Mouse (Mus musculus) heart, embryonic 11.5 days (tissue): Measurements from ENCODE around the gene Acap2. TPM values are rescaled to one million over a fixed set of nuclear protein-coding genes. Genes with fewer than 3 reads are reported as not detected.

Experiments
- ATAC-seq: fragments of 200-750 bp; cut with Nextera tagmentation; replicated peaks from 2 replicates; pipeline ENCODE4 v1.8.0; 2017; ENCODE audit warnings: moderate library complexity; ENCODE audit not compliant: insufficient number of reproducible peaks, low FRiP score, low TSS enrichment
- H3K27ac ChIP-seq: fragments of 300-500 bp; sonication (generic); 2 replicates; pipeline ENCODE4 v1.5.1; 2014; ENCODE audit warnings: mild to moderate bottlenecking, low read depth, low read length
- H3K27me3 ChIP-seq: fragments of 300-500 bp; sonication (generic); 2 replicates; pipeline ENCODE4 v1.6.1; 2014; ENCODE audit warnings: mild to moderate bottlenecking, low read length, mixed read lengths; ENCODE audit not compliant: control insufficient read depth, insufficient read depth
- H3K36me3 ChIP-seq: fragments of 300-500 bp; sonication (generic); 2 replicates; pipeline ENCODE4 v1.6.1; 2014; ENCODE audit warnings: mild to moderate bottlenecking, low read length, moderate library complexity, mixed read lengths; ENCODE audit not compliant: control insufficient read depth, insufficient read depth
- H3K4me1 ChIP-seq: fragments of 300-500 bp; sonication (generic); 2 replicates; pipeline ENCODE4 v1.6.1; 2014; ENCODE audit warnings: low read length; ENCODE audit not compliant: control insufficient read depth, insufficient read depth
- H3K4me2 ChIP-seq: fragments of 300-500 bp; sonication (generic); 2 replicates; pipeline ENCODE4 v1.6.1; 2014; ENCODE audit warnings: mild to moderate bottlenecking, moderate library complexity
- H3K4me3 ChIP-seq: fragments of 300-500 bp; sonication (generic); 2 replicates; pipeline ENCODE4 v1.5.1; 2014; ENCODE audit warnings: low read depth, low read length
- H3K9ac ChIP-seq: fragments of 300-500 bp; sonication (generic); 2 replicates; pipeline ENCODE4 v1.6.1; 2014; ENCODE audit warnings: mild to moderate bottlenecking, low read depth, low read length, moderate library complexity
- H3K9me3 ChIP-seq: fragments of 300-500 bp; sonication (generic); replicated peaks from 2 replicates; pipeline ENCODE4 v1.6.1; 2016; ENCODE audit warnings: low read length; ENCODE audit not compliant: control insufficient read depth
- WGBS: fragments of 180-500 bp; shearing (Covaris S2); extraction: QIAGEN DNeasy Blood & Tissue Kit; methylation state at CpG from one replicate; pipeline ENCODE4 v1.1.7; 2014; ENCODE audit not compliant: insufficient replicate concordance; 5-methylcytosine and 5-hydroxymethylcytosine counted together
- polyA plus RNA-seq: library from polyadenylated mRNA; unstranded; fragments of >200 nt; fragmentation: Nextera tagmentation; extraction: Ambion mirVana; gene quantifications from 2 replicates; pipeline ENCODE4 v1.2.1, GENCODE M21; 2014

Acap2 gene
- polyA plus RNA-seq, 1 experiment from 2014 or later = 14.7 TPM

- Histone ChIP-seq H3K27ac (no peak overlapping the region), H3K4me1 (no peaks in the 10 kb centered on the region), H3K27me3 (no peaks in the 10 kb centered on the region), H3K9me3 (no peaks in the 10 kb centered on the region), H3K36me3 (no peaks in the 10 kb centered on the region), H3K9ac (no peak overlapping the region), H3K4me3 (no peak overlapping the region), H3K4me2 (no peak overlapping the region)
- no peak for ATAC-seq
- 81% methylated on average over 4 of the region's 4 CpGs for WGBS
Observed at GRCm38 (mm10) chr16:31149841-31150240, 51.2 kb downstream of the Acap2 start.

DNA sequence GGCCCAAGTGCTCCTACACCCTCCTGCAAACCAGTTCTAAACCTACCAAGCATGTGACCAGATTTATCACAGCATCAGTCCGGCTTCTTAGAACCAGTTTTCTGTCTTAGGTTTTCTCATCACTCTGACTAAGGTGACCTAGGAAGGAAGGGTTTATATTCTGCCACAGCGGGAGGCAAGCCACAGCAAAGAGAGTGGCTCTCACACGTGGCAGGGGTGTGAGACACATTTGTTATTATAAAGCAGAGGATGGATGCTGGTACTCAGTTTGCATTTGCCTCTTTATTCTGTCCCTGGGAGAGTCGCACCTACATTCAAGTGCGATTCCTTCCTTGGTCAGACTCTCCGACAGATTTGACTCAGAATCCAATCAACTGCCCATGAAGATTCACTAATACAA, 52.2 kb downstream of the Acap2 start:
- Histone ChIP-seq H3K9me3 (no peaks in the 10 kb centered on the region), H3K27ac (no peak overlapping the region), H3K4me1 (no peaks in the 10 kb centered on the region), H3K4me2 (no peak overlapping the region), H3K9ac (no peak overlapping the region), H3K27me3 (no peaks in the 10 kb centered on the region), H3K4me3 (no peak overlapping the region), H3K36me3 (no peaks in the 10 kb centered on the region)
- no peak for ATAC-seq
- 64% methylated on average over 6 of the region's 6 CpGs for WGBS

DNA sequence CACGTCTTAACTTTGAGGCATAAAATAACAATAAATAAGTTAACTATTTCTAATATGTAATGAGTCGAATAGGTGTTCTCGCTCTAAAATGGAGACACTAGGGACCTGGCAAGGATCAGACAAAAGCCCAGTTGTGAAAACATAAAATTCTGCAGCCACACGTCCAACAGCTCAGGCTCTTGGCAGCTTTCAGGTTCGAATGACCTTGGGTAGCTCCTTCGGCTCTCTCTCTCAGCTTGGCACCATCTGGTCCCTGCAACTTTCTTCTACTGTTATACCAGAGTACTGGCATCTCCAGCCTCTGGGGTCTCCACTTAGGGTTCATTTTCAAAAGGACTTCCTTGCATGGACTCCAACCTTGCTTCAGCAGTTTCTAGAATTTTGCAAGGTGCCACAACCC, 53.3 kb downstream of the Acap2 start:
- Histone ChIP-seq H3K9me3 (no peaks in the 10 kb centered on the region), H3K4me1 (no peaks in the 10 kb centered on the region), H3K27me3 (no peaks in the 10 kb centered on the region), H3K36me3 (no peaks in the 10 kb centered on the region), H3K4me2 (no peak overlapping the region), H3K27ac (no peak overlapping the region), H3K4me3 (no peak overlapping the region), H3K9ac (no peak overlapping the region)
- no peak for ATAC-seq
- 83% methylated on average over 6 of the region's 6 CpGs for WGBS

DNA sequence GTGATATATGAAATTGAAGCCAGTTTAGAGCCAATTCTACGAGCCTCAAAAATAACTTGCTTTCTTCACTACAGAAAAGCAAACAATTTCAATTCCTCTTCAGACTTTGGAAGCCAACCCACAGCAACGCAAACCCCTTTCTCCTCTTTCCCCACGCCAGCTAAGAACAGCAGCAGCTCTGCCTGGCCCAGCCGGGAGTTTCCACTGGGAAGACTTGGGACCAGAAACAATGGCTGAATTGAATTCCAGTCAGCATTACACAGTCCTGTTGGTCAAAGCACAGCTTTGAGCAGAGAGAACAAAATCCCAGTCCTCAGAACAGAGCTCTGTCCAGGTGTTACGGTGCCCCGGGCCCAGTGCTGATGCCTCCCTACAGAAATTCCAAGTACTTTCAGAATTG, 59.1 kb downstream of the Acap2 start:
- H3K27ac ChIP-seq = no peak overlapping the region
- H3K27me3 ChIP-seq = no peaks in the 10 kb centered on the region
- H3K9me3 ChIP-seq = no peaks in the 10 kb centered on the region
- H3K4me1 ChIP-seq = no peaks in the 10 kb centered on the region
- ATAC-seq = no peak
- WGBS = 79% methylated on average over 6 of the region's 6 CpGs
- H3K9ac ChIP-seq = no peak overlapping the region
- H3K36me3 ChIP-seq = no peaks in the 10 kb centered on the region; the same call in 1 of the 2 replicates
- no peak overlapping the region for H3K4me2 ChIP-seq
- H3K4me3 ChIP-seq = no peak overlapping the region

- no peak overlapping the region for H3K27ac ChIP-seq
- no peaks in the 10 kb centered on the region for H3K27me3 ChIP-seq
- no peak overlapping the region for H3K4me3 ChIP-seq
- no peak for ATAC-seq
- 72% methylated on average over 13 of the region's 13 CpGs for WGBS
- no peak overlapping the region for H3K4me2 ChIP-seq
- no peak overlapping the region for H3K9ac ChIP-seq
- peaks cover 2% of the 10 kb centered on the region; the same call in 1 of the 2 replicates for H3K36me3 ChIP-seq
- H3K4me1 ChIP-seq = no peaks in the 10 kb centered on the region
- H3K9me3 ChIP-seq = no peaks in the 10 kb centered on the region
Observed at GRCm38 (mm10) chr16:31136616-31137253, 64.3 kb downstream of the Acap2 start.

DNA sequence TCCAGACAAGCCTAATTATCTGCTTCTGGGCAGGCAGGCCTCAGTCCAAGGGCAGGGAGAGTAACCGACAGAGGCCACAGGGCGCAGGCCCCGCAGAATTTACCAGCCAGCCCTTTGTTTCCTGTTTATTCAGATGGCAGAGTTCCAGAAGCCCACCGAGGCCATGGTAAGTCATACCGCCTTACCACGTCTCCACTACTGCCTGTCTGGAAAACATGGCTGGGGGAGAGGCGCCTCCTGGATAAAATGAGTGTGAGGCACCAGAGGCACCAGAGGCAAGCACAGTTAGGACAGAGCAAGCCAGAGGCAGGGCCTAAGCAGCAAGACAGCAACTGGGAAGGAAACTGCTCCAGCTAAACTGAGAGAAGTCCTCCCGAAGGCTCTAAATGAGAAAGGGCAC, 65.5 kb downstream of the Acap2 start:
- Histone ChIP-seq H3K27me3 (no peaks in the 10 kb centered on the region), H3K9me3 (no peaks in the 10 kb centered on the region), H3K9ac (no peak overlapping the region), H3K4me1 (no peaks in the 10 kb centered on the region), H3K36me3 (peaks cover 2% of the 10 kb centered on the region; the same call in 1 of the 2 replicates), H3K27ac (peak overlapping the region; percentile 46; the same call in 1 of the 2 replicates), H3K4me2 (no peak overlapping the region), H3K4me3 (no peak overlapping the region)
- no peak for ATAC-seq
- WGBS = 57% methylated on average over 8 of the region's 8 CpGs

GRCm38 (mm10) chr16:31131531-31131930, 69.5 kb downstream of the Acap2 start:
- Histone ChIP-seq H3K4me1 (no peaks in the 10 kb centered on the region), H3K36me3 (0 out of 2 replicates have a peak, but pooled peaks cover 2% of the 10 kb centered on the region), H3K9me3 (no peaks in the 10 kb centered on the region), H3K27ac (no peak overlapping the region), H3K9ac (no peak overlapping the region), H3K4me2 (no peak overlapping the region), H3K4me3 (no peak overlapping the region), H3K27me3 (no peaks in the 10 kb centered on the region)
- ATAC-seq = no peak
- 53% methylated on average over 5 of the region's 5 CpGs for WGBS

DNA sequence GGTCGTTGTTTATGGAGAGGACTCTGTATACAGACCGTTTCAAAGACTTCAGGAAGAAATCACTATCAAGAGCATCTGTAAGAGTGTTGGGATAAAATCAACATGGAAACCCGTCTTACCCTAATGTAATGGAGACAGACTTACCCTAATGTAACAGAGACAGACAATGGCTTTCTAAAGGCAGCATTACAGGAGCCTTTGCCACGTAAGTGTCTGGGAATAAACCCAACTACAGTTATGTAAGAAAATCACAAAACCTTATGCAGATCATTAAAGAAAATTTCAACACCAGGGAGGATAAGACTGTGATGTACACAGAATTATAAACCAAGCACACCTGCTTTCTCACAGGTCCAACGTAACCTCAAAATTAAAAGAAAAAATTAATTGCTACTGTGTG, 72.9 kb downstream of the Acap2 start:
- 84% methylated on average over 5 of the region's 5 CpGs for whole genome bisulfite sequencing
- Histone ChIP-seq H3K4me1 (no peaks in the 10 kb centered on the region), H3K4me2 (no peak overlapping the region), H3K27ac (no peak overlapping the region), H3K4me3 (no peak overlapping the region), H3K9me3 (no peaks in the 10 kb centered on the region), H3K27me3 (no peaks in the 10 kb centered on the region), H3K9ac (no peak overlapping the region), H3K36me3 (no peaks in the 10 kb centered on the region)
- ATAC-seq = no peak

- 72% methylated on average over 5 of the region's 5 CpGs for WGBS
- H3K9ac ChIP-seq = no peak overlapping the region
- no peak overlapping the region for H3K27ac ChIP-seq
- H3K4me3 ChIP-seq = no peak overlapping the region
- H3K36me3 ChIP-seq = no peaks in the 10 kb centered on the region
- H3K4me2 ChIP-seq = no peak overlapping the region
- H3K9me3 ChIP-seq = no peaks in the 10 kb centered on the region
- H3K27me3 ChIP-seq = no peaks in the 10 kb centered on the region
- no peak for ATAC-seq
- H3K4me1 ChIP-seq = no peaks in the 10 kb centered on the region
Observed at GRCm38 (mm10) chr16:31124991-31125390, 76.1 kb downstream of the Acap2 start.
